Comparison of ENCODE assay signal across 16 mouse cellular contexts in the genomic region with DNA sequence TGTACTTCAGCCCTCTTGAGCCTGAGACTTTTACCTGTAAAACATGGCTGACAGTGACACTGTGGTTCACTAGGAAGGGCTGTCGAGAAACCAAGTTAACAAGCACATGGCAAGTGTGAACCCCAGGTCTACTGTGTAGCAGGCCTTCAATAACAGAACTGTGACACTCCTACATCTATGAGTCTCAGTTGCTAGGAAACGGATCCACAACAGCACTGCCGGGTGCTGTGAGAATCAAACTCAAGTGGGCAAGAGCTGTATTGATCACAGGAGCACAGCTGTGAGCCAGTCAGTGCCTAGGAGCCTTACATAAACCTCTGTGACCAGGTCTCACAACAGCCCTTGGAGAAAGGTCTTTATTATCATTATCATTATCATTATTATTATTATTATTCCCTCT. TPM values are rescaled to one million over a fixed set of nuclear protein-coding genes. Genes with fewer than 3 reads are reported as not detected.
A peak's percentile ranks its signal among the peaks of the same experiment; 100 is the strongest.
DNase-seq lines count a peak whose midpoint lies in the region; ATAC-seq lines count a peak whose summit lies in the region.
"Had no signal": no experiment of that assay in that cellular context is flagged by ENCODE, and none has a peak within 500 bp of the region (broad histone marks: within the 10 kb centered on the region; RNA-seq: fewer than 3 reads in every experiment).

No protein-coding gene starts in this region.

- H3K9ac ChIP-seq in heart, embryonic 16.5 days (ENCODE audit: low read length), result 0 out of 2 replicates have a peak overlapping the region, but pooled peaks have one; percentile 15
- H3K9ac ChIP-seq in midbrain, embryonic 11.5 days (ENCODE audit: low read length), result no peak overlapping the region
- H3K9ac ChIP-seq in forebrain, embryonic 13.5 days, result no peak overlapping the region
- H3K9ac ChIP-seq: embryonic facial prominence, embryonic 12.5 days; lung, embryonic 14.5 days; neural tube, embryonic 13.5 days had no signal

- DNase-seq in embryo, embryonic 10.5 days (ENCODE audit: low spot score), result peak; percentile 37
- DNase-seq in embryo, embryonic 9.5 days (ENCODE audit: extremely low spot score), result no peak
- no peak for DNase-seq in heart, adult 9 months (ENCODE audit: low spot score in 2 of 2)
- no peak for DNase-seq in midbrain, embryonic 10.5 days (ENCODE audit: low spot score)
- no peak for DNase-seq in midbrain, embryonic 11.5 days (ENCODE audit: low spot score, missing footprints)
- DNase-seq in adrenal gland, postnatal 10 days, result no peak
- DNase-seq: cerebellum, postnatal 10 days; kidney, adult 9 months; liver; thymus, adult 2 months had no signal

- H3K4me1 ChIP-seq in heart, embryonic 16.5 days (ENCODE audit: control insufficient read depth, insufficient read depth, low read length), result peaks cover 78% of the 10 kb centered on the region
- peaks cover 94% of the 10 kb centered on the region for H3K4me1 ChIP-seq in midbrain, embryonic 10.5 days
- H3K4me1 ChIP-seq in midbrain, embryonic 11.5 days (ENCODE audit: control insufficient read depth, insufficient read depth, low read length), result peaks cover 58% of the 10 kb centered on the region
- peaks cover 76% of the 10 kb centered on the region for H3K4me1 ChIP-seq in forebrain, embryonic 13.5 days

- H3K9me3 ChIP-seq in heart, embryonic 16.5 days (replicated peaks; ENCODE audit: control insufficient read depth, low read length), result no peaks in the 10 kb centered on the region
- no peaks in the 10 kb centered on the region for H3K9me3 ChIP-seq in midbrain, embryonic 10.5 days (replicated peaks)
- no peaks in the 10 kb centered on the region for H3K9me3 ChIP-seq in midbrain, embryonic 11.5 days (ENCODE audit: control insufficient read depth, low read length)
- H3K9me3 ChIP-seq in forebrain, embryonic 13.5 days (replicated peaks), result no peaks in the 10 kb centered on the region
- H3K9me3 ChIP-seq: embryonic facial prominence, embryonic 12.5 days; neural tube, embryonic 13.5 days had no signal

- peaks cover 7% of the 10 kb centered on the region; the same call in 1 of the 2 replicates for H3K36me3 ChIP-seq in heart, embryonic 16.5 days (ENCODE audit: control insufficient read depth, insufficient read depth)
- peaks cover 64% of the 10 kb centered on the region for H3K36me3 ChIP-seq in midbrain, embryonic 10.5 days
- no peaks in the 10 kb centered on the region for H3K36me3 ChIP-seq in midbrain, embryonic 11.5 days (ENCODE audit: control insufficient read depth, insufficient read depth, low read length)
- H3K36me3 ChIP-seq in forebrain, embryonic 13.5 days (ENCODE audit: poor library complexity, severe bottlenecking), result peaks cover 8% of the 10 kb centered on the region
- H3K36me3 ChIP-seq: embryonic facial prominence, embryonic 12.5 days had no signal

- no peak for ATAC-seq in heart, embryonic 16.5 days (replicated peaks; ENCODE audit: extremely low read depth, insufficient read depth, low FRiP score)
- no peak for ATAC-seq in midbrain, embryonic 11.5 days (ENCODE audit: low FRiP score)
- no peak for ATAC-seq in forebrain, embryonic 13.5 days
- ATAC-seq: Patski had no signal

- 49% methylated on average over 3 of the region's 3 CpGs for WGBS in heart, embryonic 16.5 days
- 79% methylated on average over 3 of the region's 3 CpGs for WGBS in midbrain, embryonic 10.5 days
- WGBS in midbrain, embryonic 11.5 days, result 70% methylated on average over 3 of the region's 3 CpGs
- WGBS in forebrain, embryonic 13.5 days, result 53% methylated on average over 3 of the region's 3 CpGs

- H3K4me2 ChIP-seq in heart, embryonic 16.5 days (ENCODE audit: low read depth, low read length), result no peak overlapping the region
- H3K4me2 ChIP-seq in midbrain, embryonic 11.5 days, result no peak overlapping the region
- H3K4me2 ChIP-seq in forebrain, embryonic 13.5 days, result no peak overlapping the region
- H3K4me2 ChIP-seq: embryonic facial prominence, embryonic 12.5 days; lung, embryonic 14.5 days; neural tube, embryonic 13.5 days had no signal

- H3K27me3 ChIP-seq in heart, embryonic 16.5 days (ENCODE audit: control insufficient read depth, insufficient read depth, low read length), result no peaks in the 10 kb centered on the region
- H3K27me3 ChIP-seq in midbrain, embryonic 10.5 days (ENCODE audit: low read depth, poor library complexity, severe bottlenecking), result no peaks in the 10 kb centered on the region
- no peaks in the 10 kb centered on the region for H3K27me3 ChIP-seq in midbrain, embryonic 11.5 days (ENCODE audit: control insufficient read depth, insufficient read depth, low read length)
- no peaks in the 10 kb centered on the region for H3K27me3 ChIP-seq in forebrain, embryonic 13.5 days
- H3K27me3 ChIP-seq: embryonic facial prominence, embryonic 12.5 days; neural tube, embryonic 13.5 days; Patski had no signal

- no peak overlapping the region for H3K4me3 ChIP-seq in heart, embryonic 16.5 days (ENCODE audit: low read length)
- no peak overlapping the region for H3K4me3 ChIP-seq in midbrain, embryonic 10.5 days
- H3K4me3 ChIP-seq in midbrain, embryonic 11.5 days (ENCODE audit: low read depth, low read length), result no peak overlapping the region
- no peak overlapping the region for H3K4me3 ChIP-seq in forebrain, embryonic 13.5 days
- H3K4me3 ChIP-seq: embryonic facial prominence, embryonic 12.5 days; neural tube, embryonic 13.5 days had no signal

- peak overlapping the region; percentile 96 for H3K27ac ChIP-seq in heart, embryonic 16.5 days (ENCODE audit: low read length)
- H3K27ac ChIP-seq in midbrain, embryonic 10.5 days (replicated peaks), result peak overlapping the region; percentile 46; the same call in 1 of the 2 replicates
- H3K27ac ChIP-seq in midbrain, embryonic 11.5 days (ENCODE audit: low read depth, low read length), result no peak overlapping the region
- peak overlapping the region; percentile 84 for H3K27ac ChIP-seq in forebrain, embryonic 13.5 days
- H3K27ac ChIP-seq: embryonic facial prominence, embryonic 12.5 days had no signal

RNA-seq across cellular contexts. Expression of gene Nuak1, which starts 54.2 kb away (rescaled TPM):
- polyA plus RNA-seq in heart, embryonic 16.5 days (2015; fragmentation: Nextera tagmentation; extraction: Ambion mirVana), result 3.0 and 3.2 TPM in 2 replicates
- polyA plus RNA-seq in midbrain, embryonic 10.5 days (2016; fragmentation: Nextera tagmentation; extraction: Ambion mirVana), result 3.0 and 4.0 TPM in 2 replicates
- polyA plus RNA-seq in midbrain, embryonic 11.5 days (2014; fragmentation: Nextera tagmentation; extraction: Ambion mirVana), result 4.8 TPM in 2 replicates
- 5.3 and 7.4 TPM in 2 replicates for polyA plus RNA-seq in forebrain, embryonic 13.5 days (2015; fragmentation: Nextera tagmentation; extraction: Ambion mirVana)
- 10 to 100 TPM in 1 of 2 experiments, 1 to 10 TPM in 1; 8.8 to 10.9 TPM for total RNA-seq in adrenal gland, postnatal 10 days (2021)
